Mouse (Mus musculus): ENCODE measurements around the gene Sox13. TPM values are rescaled to one million over a fixed set of nuclear protein-coding genes. Genes with fewer than 3 reads are reported as not detected.

Sox13 gene
- polyA plus RNA-seq, 1 experiment from 2014 or later = 4.3 TPM

DNA sequence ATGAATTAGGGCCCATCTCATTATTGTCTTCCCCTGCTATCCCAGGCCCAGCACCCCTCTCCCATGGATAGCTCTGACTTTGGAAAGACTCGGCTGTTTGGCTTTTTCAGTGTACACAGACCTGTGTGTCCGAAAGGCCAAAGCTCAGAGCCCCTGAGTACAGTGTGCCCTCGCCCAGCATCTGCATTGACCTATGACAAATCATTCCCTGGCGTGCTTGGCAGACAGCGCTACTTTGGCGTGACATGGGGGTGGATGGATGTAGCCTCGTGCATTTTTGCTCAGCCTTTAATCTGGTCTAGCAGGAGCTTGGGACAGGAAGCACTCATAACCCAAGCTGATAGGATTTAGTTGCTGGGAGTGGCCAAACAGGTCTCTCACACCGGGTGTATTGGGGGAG is 52.1 kb downstream of the Sox13 start:
- Histone ChIP-seq H3K4me3 (ENCODE audit: low read length) (no peak overlapping the region), H3K4me2 (ENCODE audit: low read depth, low read length) (no peak overlapping the region), H3K27me3 (ENCODE audit: control insufficient read depth, insufficient read depth, low read length) (no peaks in the 10 kb centered on the region), H3K4me1 (ENCODE audit: control insufficient read depth, insufficient read depth, low read length) (0 out of 2 replicates have a peak, but pooled peaks cover 2% of the 10 kb centered on the region), H3K27ac (ENCODE audit: low read length) (no peak overlapping the region), H3K9me3 (replicated peaks; ENCODE audit: control insufficient read depth, low read length) (no peaks in the 10 kb centered on the region), H3K9ac (ENCODE audit: low read length) (no peak overlapping the region), H3K36me3 (ENCODE audit: control insufficient read depth, insufficient read depth) (no peaks in the 10 kb centered on the region)
- 58% methylated on average over 8 of the region's 8 CpGs for WGBS
- no peak for ATAC-seq (replicated peaks; ENCODE audit: extremely low read depth, insufficient read depth, low FRiP score)

DNA sequence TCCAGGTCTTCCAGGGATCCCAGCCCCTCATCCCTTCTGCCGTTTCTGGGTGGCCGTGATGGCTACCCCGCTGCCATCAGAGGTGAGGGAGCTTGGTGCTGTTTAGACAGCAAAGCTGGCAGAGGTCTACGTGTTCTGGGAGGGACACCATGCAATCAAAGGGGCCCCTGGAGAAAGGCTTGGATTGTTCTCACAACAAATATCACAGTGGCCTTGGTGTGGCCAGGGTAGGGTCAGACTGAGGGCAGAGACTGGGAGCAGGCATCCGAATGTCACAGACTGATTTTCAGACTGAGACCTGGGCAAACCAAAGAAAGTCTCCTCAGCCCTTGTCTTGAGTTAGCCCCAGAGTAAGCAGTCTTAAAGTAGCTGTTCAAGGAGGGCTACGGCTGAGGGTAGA is 52.7 kb downstream of the Sox13 start:
- Histone ChIP-seq H3K36me3 (ENCODE audit: control insufficient read depth, insufficient read depth) (no peaks in the 10 kb centered on the region), H3K27ac (ENCODE audit: low read length) (no peak overlapping the region), H3K4me1 (ENCODE audit: control insufficient read depth, insufficient read depth, low read length) (0 out of 2 replicates have a peak, but pooled peaks cover 2% of the 10 kb centered on the region), H3K27me3 (ENCODE audit: control insufficient read depth, insufficient read depth, low read length) (no peaks in the 10 kb centered on the region), H3K9ac (ENCODE audit: low read length) (no peak overlapping the region), H3K4me3 (ENCODE audit: low read length) (no peak overlapping the region), H3K4me2 (ENCODE audit: low read depth, low read length) (no peak overlapping the region), H3K9me3 (replicated peaks; ENCODE audit: control insufficient read depth, low read length) (no peaks in the 10 kb centered on the region)
- ATAC-seq (replicated peaks; ENCODE audit: extremely low read depth, insufficient read depth, low FRiP score) = no peak
- WGBS = 71% methylated on average over 6 of the region's 6 CpGs

DNA sequence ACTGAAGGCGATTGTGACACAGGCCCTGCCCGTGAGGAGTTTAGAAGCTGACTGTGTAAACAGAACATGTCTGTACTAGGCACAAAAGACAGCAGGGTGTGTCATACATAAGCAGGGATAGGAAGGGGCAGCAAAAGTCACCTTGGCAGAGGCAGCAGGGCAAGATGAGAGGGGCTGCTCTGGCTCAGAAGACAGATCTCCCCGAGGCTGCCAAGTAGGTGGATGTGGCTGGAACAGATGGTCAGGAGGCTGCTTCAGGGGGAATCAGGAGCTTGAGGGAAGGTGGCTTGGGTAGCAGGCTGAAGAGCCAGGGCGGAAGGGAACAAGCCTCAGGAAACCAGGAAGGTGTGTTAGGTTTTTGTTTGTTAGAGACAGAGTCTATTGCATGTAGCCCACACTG is 53.8 kb downstream of the Sox13 start:
- Histone ChIP-seq H3K27me3 (ENCODE audit: control insufficient read depth, insufficient read depth, low read length) (no peaks in the 10 kb centered on the region), H3K4me3 (ENCODE audit: low read length) (no peak overlapping the region), H3K9me3 (replicated peaks; ENCODE audit: control insufficient read depth, low read length) (no peaks in the 10 kb centered on the region), H3K4me2 (ENCODE audit: low read depth, low read length) (no peak overlapping the region), H3K27ac (ENCODE audit: low read length) (no peak overlapping the region), H3K9ac (ENCODE audit: low read length) (no peak overlapping the region), H3K36me3 (ENCODE audit: control insufficient read depth, insufficient read depth) (no peaks in the 10 kb centered on the region), H3K4me1 (ENCODE audit: control insufficient read depth, insufficient read depth, low read length) (peaks cover 6% of the 10 kb centered on the region)
- WGBS = 72% methylated on average over 4 of the region's 4 CpGs
- ATAC-seq (replicated peaks; ENCODE audit: extremely low read depth, insufficient read depth, low FRiP score) = no peak

DNA sequence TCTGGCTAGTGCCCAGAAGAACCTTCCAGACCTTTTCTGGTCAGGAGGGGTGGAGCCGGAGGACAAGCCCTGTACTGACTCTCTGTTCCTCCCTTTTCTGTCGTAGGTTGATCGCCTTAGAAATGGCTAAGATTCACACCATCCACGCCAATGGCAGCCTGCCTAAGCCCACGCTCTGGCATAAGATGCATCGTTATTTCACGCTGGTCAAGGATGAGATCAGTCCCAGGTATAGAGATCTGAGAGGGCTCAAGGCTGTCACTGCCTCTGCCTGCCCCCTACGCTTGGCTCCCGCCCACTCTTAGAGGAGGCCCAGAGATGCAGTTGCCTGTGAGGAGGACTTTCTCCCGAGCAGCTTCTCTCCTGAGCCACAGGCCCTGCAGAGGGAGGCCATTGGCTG is 55.5 kb downstream of the Sox13 start:
- ATAC-seq (replicated peaks; ENCODE audit: extremely low read depth, insufficient read depth, low FRiP score) = no peak
- H3K9me3 ChIP-seq (replicated peaks; ENCODE audit: control insufficient read depth, low read length) = no peaks in the 10 kb centered on the region
- H3K4me1 ChIP-seq (ENCODE audit: control insufficient read depth, insufficient read depth, low read length) = peaks cover 18% of the 10 kb centered on the region
- no peak overlapping the region for H3K27ac ChIP-seq (ENCODE audit: low read length)
- no peak overlapping the region for H3K9ac ChIP-seq (ENCODE audit: low read length)
- no peaks in the 10 kb centered on the region for H3K36me3 ChIP-seq (ENCODE audit: control insufficient read depth, insufficient read depth)
- peaks cover 11% of the 10 kb centered on the region; the same call in 1 of the 2 replicates for H3K27me3 ChIP-seq (ENCODE audit: control insufficient read depth, insufficient read depth, low read length)
- no peak overlapping the region for H3K4me2 ChIP-seq (ENCODE audit: low read depth, low read length)
- no peak overlapping the region for H3K4me3 ChIP-seq (ENCODE audit: low read length)
- 66% methylated on average over 10 of the region's 10 CpGs for WGBS

DNA sequence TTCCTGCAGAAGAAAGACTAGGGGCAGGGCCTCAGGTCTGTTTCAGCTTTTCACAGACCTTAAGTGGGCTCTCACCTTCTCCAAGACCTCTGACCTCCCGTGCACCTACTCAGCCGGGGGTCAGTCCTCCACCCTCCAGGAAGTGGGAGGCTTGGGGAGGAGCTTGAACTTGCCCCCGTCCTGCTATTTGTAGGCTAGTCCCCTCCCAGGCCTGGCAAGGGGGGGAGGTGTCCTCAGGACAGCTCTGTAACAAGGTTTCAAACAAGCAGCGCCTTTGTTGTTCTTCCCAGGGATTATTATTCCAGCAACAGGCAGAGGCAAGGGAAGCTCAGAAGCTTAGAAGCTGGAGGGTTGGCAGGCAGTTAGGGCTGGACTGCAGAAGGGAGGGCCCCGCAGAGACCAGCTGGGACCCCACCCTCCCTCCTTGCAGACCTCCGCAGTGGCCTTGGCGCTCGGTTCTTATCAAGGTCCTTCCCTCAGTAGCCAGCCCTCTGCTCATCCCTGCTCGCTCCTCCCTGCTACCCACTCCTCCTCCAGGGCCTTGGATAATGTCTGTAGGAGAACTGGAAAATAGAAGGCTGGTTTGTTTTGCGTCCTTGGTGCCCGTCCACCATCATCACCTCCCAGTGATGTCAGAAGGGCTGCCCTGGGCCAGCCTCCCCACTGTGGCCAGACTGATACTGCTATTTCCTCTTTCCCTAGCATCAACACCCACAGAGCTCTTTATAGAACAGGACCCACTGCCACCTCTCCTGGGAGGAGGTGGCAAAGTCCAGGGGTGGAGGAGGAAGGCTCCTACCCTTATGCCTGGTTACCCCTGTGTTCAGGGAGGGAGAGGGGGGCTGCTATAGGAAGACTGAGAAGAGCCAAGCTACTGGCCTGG is 56.3 kb downstream of the Sox13 start:
- peaks cover 14% of the 10 kb centered on the region; the same call in 1 of the 2 replicates for H3K27me3 ChIP-seq (ENCODE audit: control insufficient read depth, insufficient read depth, low read length)
- WGBS = 20% methylated on average over 11 of the region's 11 CpGs
- H3K36me3 ChIP-seq (ENCODE audit: control insufficient read depth, insufficient read depth) = no peaks in the 10 kb centered on the region
- H3K27ac ChIP-seq (ENCODE audit: low read length) = no peak overlapping the region
- H3K9me3 ChIP-seq (replicated peaks; ENCODE audit: control insufficient read depth, low read length) = no peaks in the 10 kb centered on the region
- H3K4me2 ChIP-seq (ENCODE audit: low read depth, low read length) = no peak overlapping the region
- ATAC-seq (replicated peaks; ENCODE audit: extremely low read depth, insufficient read depth, low FRiP score) = 0 out of 2 replicates have a peak, but pooled peaks have one; percentile 4
- H3K4me3 ChIP-seq (ENCODE audit: low read length) = no peak overlapping the region
- H3K9ac ChIP-seq (ENCODE audit: low read length) = no peak overlapping the region
- H3K4me1 ChIP-seq (ENCODE audit: control insufficient read depth, insufficient read depth, low read length) = peaks cover 21% of the 10 kb centered on the region

DNA sequence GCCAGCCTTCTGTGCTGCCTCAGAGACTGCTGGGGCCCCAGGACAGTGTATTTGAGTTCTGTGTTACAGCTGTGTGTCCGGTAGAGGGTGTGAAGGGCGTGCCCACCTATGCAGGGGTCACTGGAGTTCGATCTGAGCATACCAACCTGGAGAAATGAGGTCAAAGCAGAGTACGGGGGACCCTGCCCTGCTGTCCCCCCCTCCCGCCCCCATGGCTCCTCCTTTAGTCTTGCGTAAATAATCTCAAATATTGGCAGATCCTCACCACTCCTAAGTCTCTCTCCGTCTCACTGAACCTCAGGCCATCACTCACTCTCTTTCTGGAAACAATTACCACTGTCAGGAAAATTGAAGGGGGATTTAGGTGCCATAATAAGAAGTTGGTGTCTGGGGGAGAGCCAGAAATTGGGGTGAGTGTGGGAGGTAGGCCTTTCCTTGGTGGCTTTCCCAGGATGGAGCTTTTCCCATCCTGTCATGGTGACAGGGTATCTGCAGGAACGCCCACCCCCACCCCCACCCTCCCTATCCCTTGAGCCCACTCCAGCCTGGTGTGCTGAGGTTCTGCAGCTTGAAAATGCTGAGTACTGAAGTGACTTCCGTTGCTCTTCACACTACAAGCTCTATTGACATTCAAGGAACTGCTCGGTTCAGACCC is 57.1 kb downstream of the Sox13 start:
- no peak overlapping the region for H3K4me2 ChIP-seq (ENCODE audit: low read depth, low read length)
- WGBS = 52% methylated on average over 10 of the region's 10 CpGs

DNA sequence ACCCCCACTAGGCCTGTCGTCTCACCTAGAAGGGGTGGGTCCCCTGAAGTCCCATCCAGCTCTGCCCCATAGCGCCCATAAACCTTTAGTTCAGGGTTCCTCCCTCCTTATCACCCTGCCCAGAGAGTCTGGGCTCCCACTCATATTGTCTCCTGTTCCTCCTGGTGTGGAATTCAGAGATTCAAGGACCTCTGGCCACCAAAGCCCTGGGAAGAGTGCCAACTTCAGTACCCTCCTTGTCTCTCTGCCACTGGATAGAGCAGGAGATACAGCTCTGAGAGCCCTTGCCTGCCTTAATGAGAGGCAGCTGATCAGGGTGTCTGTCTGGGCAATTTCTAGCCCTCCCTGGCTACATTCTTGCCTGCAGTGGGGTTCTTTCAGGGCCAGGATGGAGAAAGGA is 59.3 kb downstream of the Sox13 start:
- H3K27me3 ChIP-seq (ENCODE audit: control insufficient read depth, insufficient read depth, low read length) = peaks cover 21% of the 10 kb centered on the region
- H3K36me3 ChIP-seq (ENCODE audit: control insufficient read depth, insufficient read depth) = no peaks in the 10 kb centered on the region
- 37% methylated on average over 2 of the region's 2 CpGs for WGBS
- no peak overlapping the region for H3K9ac ChIP-seq (ENCODE audit: low read length)
- H3K4me1 ChIP-seq (ENCODE audit: control insufficient read depth, insufficient read depth, low read length) = peaks cover 21% of the 10 kb centered on the region
- ATAC-seq (replicated peaks; ENCODE audit: extremely low read depth, insufficient read depth, low FRiP score) = no peak
- no peaks in the 10 kb centered on the region for H3K9me3 ChIP-seq (replicated peaks; ENCODE audit: control insufficient read depth, low read length)
- no peak overlapping the region for H3K4me3 ChIP-seq (ENCODE audit: low read length)
- no peak overlapping the region for H3K4me2 ChIP-seq (ENCODE audit: low read depth, low read length)
- no peak overlapping the region for H3K27ac ChIP-seq (ENCODE audit: low read length)

More for the DNA sequence above, 57.1 kb downstream of the Sox13 start:
- Histone ChIP-seq H3K4me3 (ENCODE audit: low read length) (no peak overlapping the region), H3K9me3 (replicated peaks; ENCODE audit: control insufficient read depth, low read length) (no peaks in the 10 kb centered on the region), H3K4me1 (ENCODE audit: control insufficient read depth, insufficient read depth, low read length) (peaks cover 21% of the 10 kb centered on the region), H3K9ac (ENCODE audit: low read length) (no peak overlapping the region), H3K27ac (ENCODE audit: low read length) (no peak overlapping the region), H3K36me3 (ENCODE audit: control insufficient read depth, insufficient read depth) (no peaks in the 10 kb centered on the region), H3K27me3 (ENCODE audit: control insufficient read depth, insufficient read depth, low read length) (peaks cover 20% of the 10 kb centered on the region)
- no peak for ATAC-seq (replicated peaks; ENCODE audit: extremely low read depth, insufficient read depth, low FRiP score)

DNA sequence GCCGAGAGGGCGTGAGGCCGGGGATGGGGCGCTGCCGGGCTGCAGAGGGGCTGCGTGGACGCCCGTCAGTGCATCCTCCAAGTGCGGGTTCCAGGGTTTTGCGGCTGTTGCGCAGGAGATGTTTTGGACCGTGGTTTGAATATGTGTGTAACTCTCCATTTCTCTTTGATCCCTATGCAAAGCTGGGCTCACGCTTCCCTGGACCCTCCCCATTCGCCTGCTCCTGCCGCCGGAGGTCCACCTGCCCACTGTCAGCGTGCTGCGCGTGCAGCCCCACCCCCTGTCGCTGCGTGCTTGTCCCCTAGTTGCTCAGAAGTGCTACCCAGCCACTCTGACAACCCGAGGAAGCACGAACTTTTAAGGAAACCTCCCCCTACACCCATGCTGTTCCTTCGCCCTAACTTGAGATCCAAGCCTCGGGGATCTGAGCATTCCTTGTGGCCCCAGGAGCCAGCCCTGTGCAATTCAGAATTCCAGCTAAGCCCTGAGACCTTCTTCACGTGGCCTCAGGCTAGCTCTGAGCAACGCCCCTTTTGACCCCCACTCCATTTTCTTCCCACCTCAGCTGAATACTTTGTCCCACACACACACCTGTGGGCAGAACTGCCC is 60.1 kb downstream of the Sox13 start:
- no peaks in the 10 kb centered on the region for H3K9me3 ChIP-seq (replicated peaks; ENCODE audit: control insufficient read depth, low read length)
- WGBS = 3% methylated on average over 27 of the region's 27 CpGs
- H3K4me3 ChIP-seq (ENCODE audit: low read length) = peak overlapping the region; percentile 80
- no peak overlapping the region for H3K27ac ChIP-seq (ENCODE audit: low read length)
- H3K4me2 ChIP-seq (ENCODE audit: low read depth, low read length) = peak overlapping the region; percentile 100
- peak overlapping the region; percentile 71 for H3K9ac ChIP-seq (ENCODE audit: low read length)
- H3K27me3 ChIP-seq (ENCODE audit: control insufficient read depth, insufficient read depth, low read length) = peaks cover 27% of the 10 kb centered on the region
- H3K4me1 ChIP-seq (ENCODE audit: control insufficient read depth, insufficient read depth, low read length) = peaks cover 21% of the 10 kb centered on the region
- no peaks in the 10 kb centered on the region for H3K36me3 ChIP-seq (ENCODE audit: control insufficient read depth, insufficient read depth)
- ATAC-seq (replicated peaks; ENCODE audit: extremely low read depth, insufficient read depth, low FRiP score) = no peak
